ENCODE assay signal across 11 mouse cellular contexts in the genomic region with DNA sequence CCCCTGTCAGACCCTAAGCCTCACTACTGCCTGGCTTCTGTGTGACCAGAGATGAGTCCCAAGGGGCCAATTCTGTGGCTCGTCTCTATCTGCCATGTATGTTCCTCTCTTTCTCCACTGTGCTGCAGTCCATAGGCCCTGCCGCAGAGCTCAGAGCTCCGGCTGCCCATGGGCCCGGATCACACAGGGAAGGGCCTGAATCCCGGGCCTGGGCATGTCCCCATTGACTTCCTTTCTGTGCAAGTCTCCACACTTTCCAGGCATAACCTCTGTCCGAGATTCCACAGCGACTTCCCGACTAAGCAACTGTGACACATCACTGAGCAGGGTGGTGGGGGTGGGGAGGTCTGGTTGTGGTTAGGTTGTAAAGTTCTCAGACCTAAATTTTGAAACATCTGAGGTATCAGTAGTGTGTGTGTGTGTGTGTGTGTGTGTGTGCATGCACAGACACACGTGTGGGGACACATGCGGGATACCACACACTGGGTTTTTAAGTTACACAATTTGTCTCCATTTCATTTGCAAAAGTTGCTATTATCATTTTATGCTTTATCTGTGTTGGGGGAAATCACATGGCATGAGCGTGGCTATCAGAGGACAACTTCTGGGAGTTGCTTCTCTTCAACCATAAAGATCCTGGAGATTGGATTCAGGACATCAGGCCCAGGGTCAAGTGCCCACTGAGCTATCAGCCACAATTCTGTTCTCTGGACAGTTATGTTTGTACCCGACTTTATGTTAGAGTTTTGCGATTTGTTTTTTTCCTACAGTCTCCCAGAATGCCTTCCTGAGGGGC. TPM values are rescaled to one million over a fixed set of nuclear protein-coding genes. Genes with fewer than 3 reads are reported as not detected.
DNase-seq lines count a peak whose midpoint lies in the region; ATAC-seq and TF ChIP-seq lines count a peak whose summit lies in the region.
"Had no signal": no experiment of that assay in that cellular context is flagged by ENCODE, and none has a peak within 500 bp of the region (broad histone marks: within the 10 kb centered on the region; RNA-seq: fewer than 3 reads in every experiment).

No protein-coding gene starts in this region.

- peaks cover 3% of the 10 kb centered on the region; the same call in 1 of the 2 replicates for H3K4me1 ChIP-seq in spleen, adult 2 months (ENCODE audit: control insufficient read depth, insufficient read depth, insufficient read length)
- peaks cover 14% of the 10 kb centered on the region; the same call in 1 of the 2 replicates for H3K4me1 ChIP-seq in stomach, embryonic 15.5 days

- 70% methylated on average over 13 of the region's 13 CpGs for WGBS in spleen, adult 2 months
- 82% methylated on average over 13 of the region's 13 CpGs for WGBS in stomach, embryonic 15.5 days

- H3K27me3 ChIP-seq in spleen, adult 2 months (ENCODE audit: control insufficient read depth, insufficient read depth, low read length) = no peaks in the 10 kb centered on the region
- no peaks in the 10 kb centered on the region for H3K27me3 ChIP-seq in stomach, embryonic 15.5 days (replicated peaks)
- H3K27me3 ChIP-seq: limb, embryonic 12.5 days had no signal

- intact Hi-C loops in heart, postnatal 36 days (cut with DNase I) = no loop called here

- no peaks in the 10 kb centered on the region for H3K36me3 ChIP-seq in spleen, adult 2 months (ENCODE audit: control insufficient read depth, insufficient read depth, low read length)
- H3K36me3 ChIP-seq in stomach, embryonic 15.5 days = no peaks in the 10 kb centered on the region
- H3K36me3 ChIP-seq: limb, embryonic 12.5 days had no signal

- no peak for ATAC-seq in stomach, embryonic 15.5 days (ENCODE audit: insufficient read depth, low FRiP score, low read depth)

- peak overlapping the region; percentile 73 for H3K27ac ChIP-seq in spleen, adult 2 months (ENCODE audit: insufficient read depth, low read length)
- H3K27ac ChIP-seq in stomach, embryonic 15.5 days = peak overlapping the region; percentile 63
- H3K27ac ChIP-seq: limb, embryonic 12.5 days had no signal

- no peak for TF ChIP-seq POLR2A in spleen, adult 2 months (IDR thresholded peaks at IDR 0.05; ENCODE audit: low read depth, low read length)

- no peak overlapping the region for H3K4me3 ChIP-seq in spleen, adult 2 months (ENCODE audit: extremely low read depth, insufficient read depth, insufficient read length)
- no peak overlapping the region for H3K4me3 ChIP-seq in stomach, embryonic 15.5 days (replicated peaks)
- H3K4me3 ChIP-seq: limb, embryonic 12.5 days had no signal

- H3K9ac ChIP-seq in stomach, embryonic 15.5 days = no peak overlapping the region
- H3K9ac ChIP-seq: limb, embryonic 12.5 days had no signal

- no peaks in the 10 kb centered on the region for H3K9me3 ChIP-seq in stomach, embryonic 15.5 days
- H3K9me3 ChIP-seq: limb, embryonic 12.5 days had no signal

- DNase-seq in heart, adult 11 months = peak; percentile 96
- DNase-seq in heart, postnatal 36 days = no peak
- no peak for DNase-seq in spleen, adult 2 months (ENCODE audit: low read depth in 1 of 2, low spot score in 2 of 2)
- no peak for DNase-seq in spleen, postnatal 14 days (ENCODE audit: low spot score in 2 of 2)
- DNase-seq in kidney, adult 8-10 months = peak; percentile 71 to 77
- no peak for DNase-seq in MN1 (ENCODE audit: low spot score)
- DNase-seq in embryo, embryonic 9.5 days (ENCODE audit: extremely low spot score) = no peak
- DNase-seq: gastrocnemius, postnatal 14 days; thymus, postnatal 36 days had no signal

- no peak for TF ChIP-seq CTCF in spleen, adult 2 months (IDR thresholded peaks at IDR 0.05; ENCODE audit: extremely low read depth, insufficient read depth, insufficient read length, insufficient replicate concordance)

- H3K4me2 ChIP-seq in stomach, embryonic 15.5 days = no peak overlapping the region
- H3K4me2 ChIP-seq: limb, embryonic 12.5 days had no signal

RNA-seq across cellular contexts. Expression of a gene that starts 40.9 kb away (rescaled TPM):
- total RNA-seq in heart, postnatal 36 days (2021) = 1 to 10 TPM; 3.4 to 8.3 TPM
- polyA plus RNA-seq in spleen, adult 2 months (2012; rRNA removed) = 20.4 and 27.2 TPM in 2 replicates
- 9.2 and 9.4 TPM in 2 replicates for polyA plus RNA-seq in stomach, embryonic 15.5 days (2015; fragmentation: Nextera tagmentation; extraction: Ambion mirVana)

RNA-seq across cellular contexts. Expression of a gene that starts 57.6 kb away (rescaled TPM):
- total RNA-seq in heart, postnatal 36 days (2021) = 10 to 100 TPM; 11.0 to 12.2 TPM
- 14.6 TPM in 2 replicates for polyA plus RNA-seq in spleen, adult 2 months (2012; rRNA removed)
- 63.0 and 72.4 TPM in 2 replicates for polyA plus RNA-seq in stomach, embryonic 15.5 days (2015; fragmentation: Nextera tagmentation; extraction: Ambion mirVana)

Comparison
In these comparisons a context has a peak if more than half of its experiments do, and no peak if none do; other contexts are left out.
1. DNase-seq: peak in heart, adult 11 months (single experiment) and kidney, adult 8-10 months (2 of 2); none in heart, postnatal 36 days (0 of 2), spleen, adult 2 months (0 of 2), spleen, postnatal 14 days (0 of 2), MN1 (single experiment) and embryo, embryonic 9.5 days (single experiment).